Mouse (Mus musculus): Measurements from ENCODE around the gene Bmp2. TPM values are rescaled to one million over a fixed set of nuclear protein-coding genes. Genes with fewer than 3 reads are reported as not detected.

The Bmp2 gene
- polyA plus RNA-seq, 2 experiments from 2014 or later, result not detected

- ATAC-seq, result no peak
These were observed 14.2 kb downstream of the Bmp2 start for GRCm38 (mm10) chr2:133565995-133566710.

- no peak for ATAC-seq
These were observed 39.8 kb downstream of the Bmp2 start for GRCm38 (mm10) chr2:133591562-133592255.
